Mouse (Mus musculus) testis, adult 2 months (tissue): Measurements from ENCODE around the gene Iqsec3. TPM values are rescaled to one million over a fixed set of nuclear protein-coding genes. Genes with fewer than 3 reads are reported as not detected.

Source experiments
- H3K27ac ChIP-seq: fragments of 200-500 bp; 2 replicates; pipeline ENCODE4 v1.5.1; 2012; ENCODE audit warnings: low read depth, low read length; ENCODE audit not compliant: control insufficient read depth, insufficient read depth
- H3K27me3 ChIP-seq: fragments of 200-500 bp; 2 replicates; pipeline ENCODE4 v1.6.1; 2012; ENCODE audit warnings: mild to moderate bottlenecking, low read length, moderate library complexity; ENCODE audit not compliant: control insufficient read depth, insufficient read depth
- H3K36me3 ChIP-seq: fragments of 200-500 bp; 2 replicates; pipeline ENCODE4 v1.6.1; 2012; ENCODE audit warnings: mild to moderate bottlenecking, low read length; ENCODE audit not compliant: control insufficient read depth, insufficient read depth
- H3K4me1 ChIP-seq: fragments of 200-500 bp; 2 replicates; pipeline ENCODE4 v1.6.1; 2012; ENCODE audit warnings: low read length; ENCODE audit not compliant: control insufficient read depth, insufficient read depth
- H3K4me3 ChIP-seq: fragments of 200-500 bp; 2 replicates; pipeline ENCODE4 v1.5.1; 2012; ENCODE audit warnings: low read depth, mild to moderate bottlenecking, low read length, moderate library complexity, mixed read lengths; ENCODE audit not compliant: control insufficient read depth
- CTCF ChIP-seq: fragments of 200-500 bp; IDR thresholded peaks from 2 replicates; pipeline ENCODE4 v1.5.1; 2012; ENCODE audit warnings: low read depth, mild to moderate bottlenecking, inconsistent platforms, low read length, moderate library complexity; ENCODE audit not compliant: control insufficient read depth, insufficient read depth, insufficient replicate concordance
- POLR2A ChIP-seq: fragments of 200-500 bp; IDR thresholded peaks from 2 replicates; pipeline ENCODE4 v1.6.1; 2012; ENCODE audit warnings: low read depth, mild to moderate bottlenecking, inconsistent platforms, low read length, moderate library complexity; ENCODE audit not compliant: control insufficient read depth
- polyA plus RNA-seq: library from polyadenylated mRNA; depleted of rRNA; stranded (reverse); fragments of >200 nt; gene quantifications from 2 replicates; pipeline ENCODE4 v1.2.3, GENCODE M21; 2012

Iqsec3 gene
- polyA plus RNA-seq, 1 experiment, result 0.26 TPM

GRCm38 (mm10) chr6:121494319-121494718, 20.8 kb upstream of the Iqsec3 start:
- Histone ChIP-seq H3K27ac (no peak overlapping the region), H3K27me3 (no peaks in the 10 kb centered on the region), H3K4me3 (no peak overlapping the region), H3K4me1 (no peaks in the 10 kb centered on the region; the same call in 1 of the 2 replicates), H3K36me3 (no peaks in the 10 kb centered on the region)
- TF ChIP-seq CTCF (no peak), POLR2A (no peak)

- Histone ChIP-seq H3K4me1 (no peaks in the 10 kb centered on the region), H3K27ac (no peak overlapping the region), H3K36me3 (no peaks in the 10 kb centered on the region), H3K4me3 (no peak overlapping the region), H3K27me3 (no peaks in the 10 kb centered on the region)
- TF ChIP-seq POLR2A (no peak), CTCF (no peak)
Measured at GRCm38 (mm10) chr6:121491339-121491738, 17.9 kb upstream of the Iqsec3 start.

GRCm38 (mm10) chr6:121472273-121472672, 1.2 kb downstream of the Iqsec3 start:
- Histone ChIP-seq H3K36me3 (no peaks in the 10 kb centered on the region), H3K4me3 (no peak overlapping the region), H3K27ac (no peak overlapping the region), H3K4me1 (peaks cover 7% of the 10 kb centered on the region; the same call in 1 of the 2 replicates), H3K27me3 (no peaks in the 10 kb centered on the region)
- TF ChIP-seq POLR2A, result no peak
- no peak for TF ChIP-seq CTCF

- H3K4me1 ChIP-seq, result peaks cover 5% of the 10 kb centered on the region; the same call in 1 of the 2 replicates
- no peaks in the 10 kb centered on the region for H3K27me3 ChIP-seq
- no peak overlapping the region for H3K27ac ChIP-seq
- TF ChIP-seq POLR2A, result no peak
- no peak for TF ChIP-seq CTCF
- no peaks in the 10 kb centered on the region for H3K36me3 ChIP-seq
- H3K4me3 ChIP-seq, result no peak overlapping the region
Measured at GRCm38 (mm10) chr6:121468235-121468634, 5.2 kb downstream of the Iqsec3 start.

GRCm38 (mm10) chr6:121462628-121463340, 10.7 kb downstream of the Iqsec3 start:
- no peak for TF ChIP-seq POLR2A
- no peak for TF ChIP-seq CTCF
- H3K36me3 ChIP-seq, result no peaks in the 10 kb centered on the region
- peaks cover 10% of the 10 kb centered on the region for H3K4me1 ChIP-seq
- H3K27ac ChIP-seq, result no peak overlapping the region
- H3K4me3 ChIP-seq, result no peak overlapping the region
- H3K27me3 ChIP-seq, result no peaks in the 10 kb centered on the region

GRCm38 (mm10) chr6:121457381-121457780, 16.1 kb downstream of the Iqsec3 start:
- no peak overlapping the region for H3K27ac ChIP-seq
- H3K4me1 ChIP-seq, result no peaks in the 10 kb centered on the region
- H3K36me3 ChIP-seq, result no peaks in the 10 kb centered on the region
- no peak overlapping the region for H3K4me3 ChIP-seq
- TF ChIP-seq CTCF, result no peak
- no peak for TF ChIP-seq POLR2A
- no peaks in the 10 kb centered on the region for H3K27me3 ChIP-seq

- H3K36me3 ChIP-seq, result no peaks in the 10 kb centered on the region
- H3K4me1 ChIP-seq, result no peaks in the 10 kb centered on the region
- no peak overlapping the region for H3K27ac ChIP-seq
- TF ChIP-seq POLR2A, result no peak
- no peak for TF ChIP-seq CTCF
- H3K4me3 ChIP-seq, result no peak overlapping the region
- no peaks in the 10 kb centered on the region for H3K27me3 ChIP-seq
Measured at GRCm38 (mm10) chr6:121456651-121457050, 16.8 kb downstream of the Iqsec3 start.
